Mouse (Mus musculus) liver, embryonic 16.5 days (tissue): ENCODE measurements around the gene Bcam. TPM values are rescaled to one million over a fixed set of nuclear protein-coding genes. Genes with fewer than 3 reads are reported as not detected.

Experiments used
- ATAC-seq: fragments of 200-750 bp; cut with Nextera tagmentation; 2 replicates; pipeline ENCODE4 v1.8.0; 2017; ENCODE audit warnings: low read depth, mild to moderate bottlenecking, moderate number of reproducible peaks, moderate library complexity
- H3K27ac ChIP-seq: fragments of 300-500 bp; sonication (generic); 2 replicates; pipeline ENCODE4 v1.5.1; 2014; ENCODE audit warnings: mild to moderate bottlenecking, low read length
- H3K27me3 ChIP-seq: fragments of 300-500 bp; sonication (generic); 2 replicates; pipeline ENCODE4 v1.6.1; 2014; ENCODE audit warnings: low read depth, low read length, mixed read lengths; ENCODE audit not compliant: control insufficient read depth, insufficient read depth
- H3K36me3 ChIP-seq: fragments of 300-500 bp; sonication (generic); 2 replicates; pipeline ENCODE4 v1.6.1; 2014; ENCODE audit warnings: mild to moderate bottlenecking; ENCODE audit not compliant: control insufficient read depth, insufficient read depth
- H3K4me1 ChIP-seq: fragments of 300-500 bp; sonication (generic); 2 replicates; pipeline ENCODE4 v1.6.1; 2014; ENCODE audit warnings: low read depth, low read length, mixed read lengths; ENCODE audit not compliant: control insufficient read depth
- H3K4me2 ChIP-seq: fragments of 300-500 bp; sonication (generic); 2 replicates; pipeline ENCODE4 v1.6.1; 2014; ENCODE audit warnings: low read depth, low read length, mixed read lengths
- H3K4me3 ChIP-seq: fragments of 300-500 bp; sonication (generic); 2 replicates; pipeline ENCODE4 v1.5.1; 2014; ENCODE audit warnings: low read depth, mild to moderate bottlenecking, low read length
- H3K9ac ChIP-seq: fragments of 300-500 bp; sonication (generic); 2 replicates; pipeline ENCODE4 v1.6.1; 2014; ENCODE audit warnings: low read depth, low read length
- H3K9me3 ChIP-seq: fragments of 300-500 bp; sonication (generic); replicated peaks from 2 replicates; pipeline ENCODE4 v1.6.1; 2016; ENCODE audit warnings: low read length; ENCODE audit not compliant: control insufficient read depth
- WGBS: fragments of 180-500 bp; shearing (Covaris S2); extraction: QIAGEN DNeasy Blood & Tissue Kit; methylation state at CpG from one replicate; pipeline ENCODE4 v1.1.7; 2014; ENCODE audit not compliant: insufficient replicate concordance; 5-methylcytosine and 5-hydroxymethylcytosine counted together
- polyA plus RNA-seq: library from polyadenylated mRNA; unstranded; fragments of >200 nt; fragmentation: Nextera tagmentation; extraction: Ambion mirVana; gene quantifications from 2 replicates; pipeline ENCODE4 v1.2.1, GENCODE M21; 2015

Bcam gene
- polyA plus RNA-seq = 7.4 and 9.7 TPM in 2 replicates

- H3K36me3 ChIP-seq = no peaks in the 10 kb centered on the region
- H3K9me3 ChIP-seq = no peaks in the 10 kb centered on the region
- peaks cover 6% of the 10 kb centered on the region for H3K4me1 ChIP-seq
- 5% methylated on average over 8 of the region's 9 CpGs for WGBS
- no peak for ATAC-seq
- peak within 1 kb of the TSS; percentile 36 for H3K9ac ChIP-seq
- peaks cover 28% of the 10 kb centered on the region for H3K27me3 ChIP-seq
- H3K4me3 ChIP-seq = peak within 1 kb of the TSS; percentile 46
- H3K27ac ChIP-seq = no peak within 1 kb of the TSS
- peak within 1 kb of the TSS; percentile 62 for H3K4me2 ChIP-seq
Observed at GRCm38 (mm10) chr7:19770984-19771391, at the start of gene Bcam. Gene Bcam, minus strand, starts transcription at chr7:19771016.

- ATAC-seq = no peak
- no peaks in the 10 kb centered on the region for H3K36me3 ChIP-seq
- peaks cover 20% of the 10 kb centered on the region for H3K4me1 ChIP-seq
- no peak overlapping the region for H3K4me2 ChIP-seq
- WGBS = 66% methylated on average over 7 of the region's 7 CpGs
- H3K27ac ChIP-seq = no peak overlapping the region
- no peaks in the 10 kb centered on the region for H3K9me3 ChIP-seq
- peaks cover 31% of the 10 kb centered on the region for H3K27me3 ChIP-seq
- H3K4me3 ChIP-seq = no peak overlapping the region
- no peak overlapping the region for H3K9ac ChIP-seq
Observed at GRCm38 (mm10) chr7:19818875-19819274, 48.1 kb upstream of the Bcam start.

- no peak for ATAC-seq
- H3K4me2 ChIP-seq = no peak overlapping the region
- no peaks in the 10 kb centered on the region for H3K36me3 ChIP-seq
- H3K4me1 ChIP-seq = peaks cover 18% of the 10 kb centered on the region
- H3K27ac ChIP-seq = no peak overlapping the region
- H3K27me3 ChIP-seq = peaks cover 31% of the 10 kb centered on the region
- no peak overlapping the region for H3K4me3 ChIP-seq
- 60% methylated on average over 5 of the region's 5 CpGs for WGBS
- H3K9me3 ChIP-seq = no peaks in the 10 kb centered on the region
- no peak overlapping the region for H3K9ac ChIP-seq
Observed at GRCm38 (mm10) chr7:19818440-19818839, 47.6 kb upstream of the Bcam start.

- H3K9me3 ChIP-seq = no peaks in the 10 kb centered on the region
- H3K4me3 ChIP-seq = peak overlapping the region; percentile 59
- H3K36me3 ChIP-seq = no peaks in the 10 kb centered on the region
- peak overlapping the region; percentile 59 for H3K4me2 ChIP-seq
- H3K27me3 ChIP-seq = peaks cover 23% of the 10 kb centered on the region
- H3K4me1 ChIP-seq = peaks cover 14% of the 10 kb centered on the region
- WGBS = 5% methylated on average over 15 of the region's 15 CpGs
- H3K27ac ChIP-seq = peak overlapping the region; percentile 86
- ATAC-seq = peak; percentile 75
- H3K9ac ChIP-seq = peak overlapping the region; percentile 42; the same call in 1 of the 2 replicates
Observed at GRCm38 (mm10) chr7:19817382-19818105, 46.7 kb upstream of the Bcam start.

GRCm38 (mm10) chr7:19816224-19816771 is 45.5 kb upstream of the Bcam start:
- peak overlapping the region; percentile 59 for H3K4me2 ChIP-seq
- 0% methylated on average over 28 of the region's 28 CpGs for WGBS
- H3K9me3 ChIP-seq = no peaks in the 10 kb centered on the region
- ATAC-seq = peak; percentile 79
- peak overlapping the region; percentile 86 for H3K27ac ChIP-seq
- H3K36me3 ChIP-seq = no peaks in the 10 kb centered on the region
- H3K4me3 ChIP-seq = peak overlapping the region; percentile 59
- H3K4me1 ChIP-seq = peaks cover 14% of the 10 kb centered on the region
- peaks cover 14% of the 10 kb centered on the region for H3K27me3 ChIP-seq
- peak overlapping the region; percentile 43 for H3K9ac ChIP-seq

- peak overlapping the region; percentile 15; the same call in 1 of the 2 replicates for H3K9ac ChIP-seq
- no peaks in the 10 kb centered on the region for H3K9me3 ChIP-seq
- peak overlapping the region; percentile 61; the same call in 1 of the 2 replicates for H3K27ac ChIP-seq
- peak overlapping the region; percentile 59 for H3K4me2 ChIP-seq
- no peak for ATAC-seq
- no peaks in the 10 kb centered on the region for H3K36me3 ChIP-seq
- peak overlapping the region; percentile 59 for H3K4me3 ChIP-seq
- H3K4me1 ChIP-seq = peaks cover 14% of the 10 kb centered on the region
- 27% methylated on average over 17 of the region's 17 CpGs for WGBS
- H3K27me3 ChIP-seq = peaks cover 14% of the 10 kb centered on the region
Observed at GRCm38 (mm10) chr7:19815296-19816223, 44.7 kb upstream of the Bcam start.

GRCm38 (mm10) chr7:19813579-19814122 is 42.8 kb upstream of the Bcam start:
- H3K4me3 ChIP-seq = no peak overlapping the region
- H3K9me3 ChIP-seq = no peaks in the 10 kb centered on the region
- no peak overlapping the region for H3K27ac ChIP-seq
- 37% methylated on average over 6 of the region's 6 CpGs for WGBS
- H3K4me2 ChIP-seq = no peak overlapping the region
- peaks cover 14% of the 10 kb centered on the region for H3K4me1 ChIP-seq
- no peak overlapping the region for H3K9ac ChIP-seq
- H3K36me3 ChIP-seq = no peaks in the 10 kb centered on the region
- ATAC-seq = no peak
- peaks cover 14% of the 10 kb centered on the region for H3K27me3 ChIP-seq

- Histone ChIP-seq H3K27me3 (peaks cover 14% of the 10 kb centered on the region), H3K9ac (no peak overlapping the region), H3K9me3 (no peaks in the 10 kb centered on the region), H3K4me1 (peaks cover 11% of the 10 kb centered on the region), H3K4me2 (no peak overlapping the region), H3K4me3 (no peak overlapping the region), H3K27ac (no peak overlapping the region), H3K36me3 (no peaks in the 10 kb centered on the region)
- 60% methylated on average over 4 of the region's 4 CpGs for WGBS
- ATAC-seq = no peak
Observed at GRCm38 (mm10) chr7:19813161-19813560, 42.3 kb upstream of the Bcam start.
